Mouse (Mus musculus): Measurements from ENCODE around the gene Traf3ip2.

Traf3ip2 gene

GRCm38 (mm10) chr10:39600115-39600514, 12.6 kb upstream of the Traf3ip2 start:
- DNase-seq (ENCODE audit: low read depth, low spot score), result no peak

- no peak for DNase-seq (ENCODE audit: low read depth, low spot score)
These were observed 11.7 kb upstream of the Traf3ip2 start for GRCm38 (mm10) chr10:39601068-39601467.

- DNase-seq (ENCODE audit: low read depth, low spot score), result no peak
These were observed 6.3 kb upstream of the Traf3ip2 start for GRCm38 (mm10) chr10:39606434-39606833.

- DNase-seq (ENCODE audit: low read depth, low spot score), result no peak
These were observed 1.5 kb upstream of the Traf3ip2 start for GRCm38 (mm10) chr10:39611234-39611633.

- DNase-seq (ENCODE audit: low read depth, low spot score), result no peak
These were observed 603 bp upstream of the Traf3ip2 start for GRCm38 (mm10) chr10:39612131-39612530.

GRCm38 (mm10) chr10:39612989-39613831, 476 bp downstream of the Traf3ip2 start:
- peak; percentile 64 for DNase-seq (ENCODE audit: low read depth, low spot score)

- no peak for DNase-seq (ENCODE audit: low read depth, low spot score)
These were observed 1.2 kb downstream of the Traf3ip2 start for GRCm38 (mm10) chr10:39613973-39614372.

GRCm38 (mm10) chr10:39614676-39615075, 1.9 kb downstream of the Traf3ip2 start:
- no peak for DNase-seq (ENCODE audit: low read depth, low spot score)

- DNase-seq (ENCODE audit: low read depth, low spot score), result no peak
These were observed 2.9 kb downstream of the Traf3ip2 start for GRCm38 (mm10) chr10:39615531-39616229.

GRCm38 (mm10) chr10:39616230-39616590, 3.5 kb downstream of the Traf3ip2 start:
- DNase-seq (ENCODE audit: low read depth, low spot score), result no peak

- DNase-seq (ENCODE audit: low read depth, low spot score), result no peak
These were observed 3.9 kb downstream of the Traf3ip2 start for GRCm38 (mm10) chr10:39616626-39617025.

- DNase-seq (ENCODE audit: low read depth, low spot score), result peak; percentile 70
These were observed 5.7 kb downstream of the Traf3ip2 start for GRCm38 (mm10) chr10:39618431-39618830.

GRCm38 (mm10) chr10:39620626-39621025, 7.9 kb downstream of the Traf3ip2 start:
- DNase-seq (ENCODE audit: low read depth, low spot score), result no peak

GRCm38 (mm10) chr10:39623806-39624205, 11.1 kb downstream of the Traf3ip2 start:
- no peak for DNase-seq (ENCODE audit: low read depth, low spot score)

- DNase-seq (ENCODE audit: low read depth, low spot score), result no peak
These were observed 12.3 kb downstream of the Traf3ip2 start for GRCm38 (mm10) chr10:39624837-39625625.

- DNase-seq (ENCODE audit: low read depth, low spot score), result no peak
These were observed 13.0 kb downstream of the Traf3ip2 start for GRCm38 (mm10) chr10:39625626-39626260.

- DNase-seq (ENCODE audit: low read depth, low spot score), result no peak
These were observed 13.6 kb downstream of the Traf3ip2 start for GRCm38 (mm10) chr10:39626376-39626775.

- DNase-seq (ENCODE audit: low read depth, low spot score), result peak; percentile 35
These were observed 16.2 kb downstream of the Traf3ip2 start for GRCm38 (mm10) chr10:39628799-39629517.

- DNase-seq (ENCODE audit: low read depth, low spot score), result no peak
These were observed 17.2 kb downstream of the Traf3ip2 start for GRCm38 (mm10) chr10:39629746-39630552.

- DNase-seq (ENCODE audit: low read depth, low spot score), result no peak
These were observed 18.1 kb downstream of the Traf3ip2 start for GRCm38 (mm10) chr10:39630811-39631210.

Measured in ZHBTc4 (cell line).